Mouse (Mus musculus) heart, postnatal 25 days (tissue): ENCODE measurements around the gene Slit1. TPM values are rescaled to one million over a fixed set of nuclear protein-coding genes. Genes with fewer than 3 reads are reported as not detected.

Experiments used
- DNase-seq: peaks from one replicate; pipeline ENCODE4 v3.0.0; 2022; ENCODE audit warnings: low spot score
- intact Hi-C: fragments of 180-260 bp; cut with DNase I; formaldehyde crosslinking; loops from one replicate; pipeline ENCODE4 v1.15.1; 2025
- total RNA-seq, 2 experiments: library from RNA; stranded (reverse); gene quantifications; 2 replicates each; pipeline ENCODE4 v1.2.3; 2021

The Slit1 gene
- total RNA-seq, 2 experiments from 2014 or later: 0.17 to 0.31 TPM

DNA sequence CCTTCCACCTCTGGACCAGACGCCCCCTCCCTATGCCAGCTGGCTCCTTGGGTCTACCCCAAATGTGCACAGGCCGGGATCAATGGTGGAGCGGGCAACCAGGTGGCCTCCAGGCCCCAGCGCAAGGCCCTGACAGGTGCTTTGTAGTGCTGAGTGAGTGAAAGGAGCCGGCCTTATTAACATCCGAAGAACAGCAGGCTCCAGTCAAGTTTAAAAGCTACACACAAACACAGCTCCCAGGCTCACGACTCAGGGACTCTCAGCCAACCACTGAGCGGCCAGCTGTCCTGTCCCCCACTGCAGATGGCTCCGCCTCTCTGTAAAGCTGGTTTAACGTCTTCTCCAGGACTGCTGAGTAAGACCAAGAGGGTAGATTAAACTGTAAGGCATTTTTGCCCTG is 8.8 kb downstream of the Slit1 start:
- intact Hi-C loops: no loop called here

DNA sequence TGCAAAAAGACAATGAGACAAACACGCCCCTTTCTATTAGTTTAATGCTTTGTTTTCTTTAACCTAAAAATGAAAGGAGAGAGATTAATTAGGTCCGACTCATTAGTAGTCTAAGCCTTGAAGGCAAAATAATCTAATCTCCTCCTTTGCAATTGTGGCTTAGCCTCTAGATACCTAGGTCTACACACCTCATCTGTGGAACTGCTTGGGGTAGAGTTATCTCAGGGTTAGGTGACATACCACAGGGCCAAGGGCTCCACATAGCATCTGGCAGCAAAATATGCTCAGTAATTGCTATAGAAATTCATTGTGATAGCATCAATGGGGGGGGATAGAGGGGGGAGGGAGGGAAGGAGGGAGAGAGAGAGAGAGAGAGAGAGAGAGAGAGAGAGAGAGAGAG is 18.0 kb downstream of the Slit1 start:
- no peak for DNase-seq
- intact Hi-C loops: no loop called here

More for the DNA sequence above, 8.8 kb downstream of the Slit1 start:
- no peak for DNase-seq

DNA sequence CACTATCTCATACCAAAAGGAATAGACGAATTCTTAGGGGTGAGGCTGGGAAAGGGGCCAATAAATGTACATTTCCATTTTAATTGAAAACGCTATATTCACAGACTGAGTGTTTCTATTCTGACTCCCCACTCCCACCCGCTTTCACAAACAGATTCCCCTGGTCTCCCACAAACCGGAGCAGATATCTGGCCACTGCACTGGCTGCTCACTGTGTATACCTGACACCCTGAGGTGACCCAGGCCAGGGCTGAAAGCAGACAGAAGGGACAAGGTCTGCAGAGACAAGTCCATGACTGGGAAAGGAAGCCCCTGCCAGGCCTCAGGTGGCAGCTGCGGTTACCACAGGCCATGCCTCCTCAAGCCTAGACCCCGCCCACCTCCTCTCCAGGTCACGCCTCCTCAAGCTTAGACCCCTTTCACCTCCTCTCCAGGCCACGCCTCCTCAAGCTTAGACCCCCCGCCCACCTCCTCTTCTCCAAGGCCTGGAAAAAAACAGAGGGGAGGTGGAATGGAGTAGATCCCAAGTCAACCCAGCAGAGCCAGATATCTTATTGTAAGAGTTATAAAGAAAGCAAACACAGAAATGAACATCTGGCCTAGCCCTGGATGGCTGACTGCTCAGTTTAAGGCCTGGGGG is 18.5 kb downstream of the Slit1 start:
- intact Hi-C loops: no loop called here
- DNase-seq: no peak

DNA sequence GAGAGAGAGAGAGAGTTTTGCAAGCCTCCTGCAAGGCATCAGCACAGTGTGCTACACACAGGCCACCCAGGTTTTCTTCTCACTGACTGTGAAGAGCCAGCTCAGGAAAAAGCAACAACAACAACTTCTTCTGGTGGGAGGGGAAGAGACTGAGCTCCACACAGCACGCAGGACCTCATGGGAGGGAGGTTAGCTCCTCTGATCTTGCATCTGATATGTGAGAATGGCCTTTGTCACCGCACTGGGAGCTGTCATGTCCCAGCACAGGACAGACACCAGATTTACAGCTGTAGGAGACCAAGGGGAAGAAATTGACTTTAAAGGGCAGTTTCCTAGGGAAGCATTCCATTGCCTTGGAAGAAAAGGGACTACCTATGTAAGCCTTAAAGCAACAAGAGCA is 20.1 kb downstream of the Slit1 start:
- intact Hi-C loops: no loop called here

DNA sequence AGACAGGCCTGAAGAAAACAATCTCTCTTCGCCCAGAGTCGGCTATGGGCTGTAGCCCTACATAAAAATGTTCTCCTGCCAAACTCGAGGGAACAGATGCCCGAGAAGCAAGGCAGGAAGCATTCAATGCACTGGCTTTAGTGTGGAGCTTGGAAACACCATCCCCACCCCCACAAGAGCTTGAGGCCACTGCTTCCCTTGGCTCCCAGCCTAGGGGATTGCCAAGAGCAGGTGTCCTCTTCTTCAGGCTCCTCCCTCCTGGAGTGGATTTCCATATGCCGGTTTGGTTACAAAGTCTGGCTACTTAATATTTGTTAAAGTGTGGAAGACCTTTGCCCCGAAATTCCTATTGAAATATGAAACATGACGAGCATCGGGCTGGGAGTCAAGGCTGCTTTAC is 24.0 kb downstream of the Slit1 start:
- DNase-seq: no peak
- intact Hi-C loops: no loop called here

More for the DNA sequence above, 20.1 kb downstream of the Slit1 start:
- no peak for DNase-seq

DNA sequence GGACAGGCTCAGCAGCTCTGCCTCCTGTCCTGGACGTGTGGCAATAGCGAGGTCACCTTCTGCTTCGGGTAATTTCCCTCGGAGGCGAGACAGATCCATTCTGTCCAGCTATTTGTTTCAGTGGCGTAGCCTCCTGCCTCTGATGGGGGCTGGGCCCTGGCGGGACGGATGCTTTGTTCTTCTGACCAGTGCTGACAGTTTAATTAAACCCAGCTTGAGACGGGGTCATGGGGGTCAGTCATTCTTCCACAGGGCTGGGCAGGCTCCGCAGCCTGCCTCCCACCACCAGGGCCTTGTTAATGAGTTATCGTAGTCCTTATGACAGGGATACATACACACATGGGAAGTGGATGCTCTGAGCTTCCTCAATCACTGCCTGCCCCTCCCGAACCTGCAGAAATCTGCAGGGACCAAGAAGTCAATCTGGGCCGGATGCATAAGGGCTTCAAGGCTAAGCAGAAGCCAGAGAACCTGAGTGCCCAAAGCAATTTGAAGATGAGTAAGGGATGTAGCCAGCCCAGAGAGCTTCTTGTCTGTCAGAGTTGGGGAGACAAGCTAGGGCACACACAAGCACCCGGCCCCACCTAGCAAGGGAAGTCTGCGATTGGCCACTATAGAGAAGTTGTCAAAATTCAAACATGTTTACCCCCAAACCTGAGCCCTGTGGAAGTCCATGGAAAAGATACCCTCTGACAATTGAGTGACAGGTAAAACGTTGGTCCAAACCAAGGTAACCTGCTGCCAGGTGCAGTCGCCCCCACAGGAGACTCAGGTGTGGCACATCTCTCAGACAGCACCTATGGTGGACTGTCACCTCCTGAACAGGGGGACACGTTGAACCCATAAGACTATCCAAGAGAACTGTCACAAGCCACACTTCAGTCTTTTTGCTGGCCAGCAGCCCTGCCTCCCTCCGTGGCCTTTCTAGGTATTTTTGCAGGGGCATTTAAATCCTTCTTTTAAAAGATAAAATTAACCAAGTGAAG is 26.9 kb downstream of the Slit1 start:
- intact Hi-C loops: no loop called here
- no peak for DNase-seq

DNA sequence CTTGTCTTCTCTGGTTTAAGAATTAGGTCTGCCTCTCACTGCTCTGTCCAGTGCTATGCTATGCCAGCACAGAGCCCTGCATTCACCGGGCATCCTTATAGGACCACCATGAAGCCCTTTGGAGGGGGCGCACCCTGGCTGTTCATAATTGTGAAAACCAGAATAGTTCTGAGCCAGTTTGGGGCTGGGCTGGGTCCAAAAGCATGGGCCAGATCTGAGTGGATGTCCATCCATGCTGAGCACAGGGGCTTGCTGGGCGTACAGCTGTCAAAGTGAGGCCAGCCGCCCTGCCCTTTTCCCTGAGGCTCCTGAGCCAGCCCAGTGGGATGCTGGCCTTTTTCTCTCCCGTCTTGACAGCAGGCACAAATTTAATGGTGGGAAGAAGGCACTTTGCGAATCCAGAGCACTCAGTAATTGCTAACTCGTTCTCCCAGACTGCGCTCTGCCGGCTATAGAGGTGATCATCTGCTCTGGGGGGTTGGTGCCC is 29.0 kb downstream of the Slit1 start:
- no peak for DNase-seq
- intact Hi-C loops: no loop called here

DNA sequence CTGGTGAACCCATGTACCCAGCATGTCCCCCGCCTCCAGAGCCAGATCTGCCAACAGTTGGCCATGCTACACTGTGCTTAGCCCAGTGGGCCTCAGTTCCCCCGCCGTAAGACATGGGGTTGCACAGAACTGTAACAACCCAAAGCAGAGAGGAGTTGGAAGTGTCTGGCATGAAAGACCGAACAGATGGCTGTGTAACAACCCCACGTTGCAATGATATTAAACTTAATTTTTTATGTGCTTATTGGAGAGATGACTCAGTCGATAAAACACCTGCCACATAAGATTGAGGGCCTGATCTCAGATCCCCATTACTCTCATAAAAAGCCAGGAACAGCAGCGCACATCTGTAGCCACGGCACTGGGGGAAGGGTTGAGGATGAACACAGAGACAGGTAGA is 30.6 kb downstream of the Slit1 start:
- intact Hi-C loops: no loop called here
- no peak for DNase-seq

DNA sequence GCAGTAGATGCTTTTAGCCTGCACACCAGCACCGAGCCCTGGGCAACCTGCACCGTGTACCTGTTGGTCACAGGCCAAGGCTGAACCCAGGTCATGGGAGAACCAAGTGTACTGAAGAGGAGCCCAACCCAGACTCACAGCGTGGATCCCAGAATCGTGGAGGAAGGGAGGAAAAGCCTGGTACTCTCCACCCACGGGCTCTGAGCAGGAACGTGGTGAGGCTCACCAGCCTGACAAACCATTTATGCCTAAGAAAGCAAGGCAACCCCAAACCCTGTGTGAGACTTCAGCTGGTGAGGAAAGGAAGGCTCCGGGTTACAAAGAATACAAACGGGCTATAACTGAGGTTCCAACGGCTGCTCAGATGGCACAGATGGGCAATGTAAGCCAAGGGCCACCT is 31.8 kb downstream of the Slit1 start:
- DNase-seq: no peak
- intact Hi-C loops: no loop called here

DNA sequence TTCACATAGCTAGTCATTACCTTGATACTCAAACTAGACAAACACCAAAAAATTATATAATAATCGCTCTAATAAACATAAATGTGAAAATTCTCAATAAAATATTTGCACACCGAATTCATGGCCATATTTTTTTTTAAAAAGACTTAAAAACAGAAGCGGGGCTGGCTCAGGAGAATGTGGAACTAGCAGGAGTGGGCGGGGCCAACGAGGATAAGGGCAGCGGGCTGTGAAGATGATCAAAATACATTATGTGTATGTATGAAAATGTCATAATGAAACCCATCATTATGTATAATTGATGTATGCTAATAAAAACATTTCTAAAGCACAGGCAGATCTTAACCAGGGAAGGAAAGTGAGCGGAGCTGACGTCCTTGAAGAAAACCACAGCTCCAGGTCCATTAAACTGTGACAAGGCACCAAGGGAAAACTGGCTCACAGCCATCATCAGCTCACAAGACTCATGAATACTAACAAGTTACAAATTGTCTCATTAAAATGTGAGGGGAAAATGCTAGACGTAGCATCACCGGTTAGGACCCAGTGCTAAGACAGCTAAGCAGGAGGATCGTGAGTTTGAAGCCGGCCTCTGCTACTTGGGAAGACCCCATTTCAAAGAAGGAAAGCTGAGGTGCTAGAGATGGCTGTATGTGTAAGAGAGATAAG is 33.8 kb downstream of the Slit1 start:
- no peak for DNase-seq
- intact Hi-C loops: no loop called here

DNA sequence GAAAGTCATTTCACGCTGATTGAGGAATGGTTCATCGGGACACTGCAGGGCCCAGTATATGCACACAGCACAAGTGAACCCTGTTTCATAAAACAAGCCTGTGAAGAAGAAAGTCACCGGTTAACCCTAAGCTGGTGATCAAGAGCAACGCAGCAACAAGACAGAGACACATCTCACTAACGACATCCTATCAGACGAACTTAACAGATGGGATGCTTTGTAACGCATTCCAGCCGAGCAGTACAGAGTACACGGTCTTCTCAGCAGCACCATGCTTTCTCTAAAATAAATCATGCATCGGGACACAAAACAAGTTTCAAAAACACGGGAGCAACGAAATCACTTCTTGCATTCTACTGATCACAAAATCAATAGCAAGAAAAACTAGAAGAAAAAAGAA is 35.6 kb downstream of the Slit1 start:
- intact Hi-C loops: no loop called here

DNA sequence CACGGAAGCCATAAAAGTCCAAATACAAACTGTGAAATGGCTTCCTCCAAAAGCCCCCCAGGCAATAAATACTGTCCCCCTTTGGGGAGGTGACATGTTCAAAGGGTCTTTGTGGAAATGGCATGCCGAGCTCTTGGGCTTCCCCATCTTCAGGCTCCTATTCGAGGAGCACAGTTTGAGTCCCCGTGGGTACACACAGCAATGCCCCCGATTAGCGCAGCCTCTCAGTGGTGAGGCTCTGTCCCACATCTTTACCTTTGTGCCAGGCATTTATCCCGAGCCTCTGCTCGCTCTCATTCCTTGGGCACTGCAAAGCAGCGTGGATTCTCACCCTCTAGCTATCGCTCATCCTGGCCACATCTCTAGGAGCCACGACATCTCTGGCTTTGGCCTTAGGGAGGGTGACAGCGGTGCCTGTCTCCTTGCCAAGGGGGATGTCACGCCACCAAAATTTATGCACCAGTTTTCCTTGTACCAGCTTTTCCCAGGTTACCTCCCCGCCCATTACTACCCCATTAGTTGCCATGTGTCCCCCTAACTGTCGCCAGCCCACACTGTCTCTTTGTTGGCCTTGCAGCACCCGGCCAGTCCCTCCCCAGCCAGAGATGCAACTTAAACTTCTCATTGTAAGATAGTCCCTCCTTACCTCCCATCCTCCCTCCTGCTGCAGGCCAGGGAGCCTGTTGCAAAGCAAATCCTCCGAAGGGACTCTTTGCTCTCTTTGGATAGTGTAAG is 37.2 kb downstream of the Slit1 start:
- intact Hi-C loops: no loop called here
- DNase-seq: no peak

More for the DNA sequence above, 35.6 kb downstream of the Slit1 start:
- DNase-seq: no peak

DNA sequence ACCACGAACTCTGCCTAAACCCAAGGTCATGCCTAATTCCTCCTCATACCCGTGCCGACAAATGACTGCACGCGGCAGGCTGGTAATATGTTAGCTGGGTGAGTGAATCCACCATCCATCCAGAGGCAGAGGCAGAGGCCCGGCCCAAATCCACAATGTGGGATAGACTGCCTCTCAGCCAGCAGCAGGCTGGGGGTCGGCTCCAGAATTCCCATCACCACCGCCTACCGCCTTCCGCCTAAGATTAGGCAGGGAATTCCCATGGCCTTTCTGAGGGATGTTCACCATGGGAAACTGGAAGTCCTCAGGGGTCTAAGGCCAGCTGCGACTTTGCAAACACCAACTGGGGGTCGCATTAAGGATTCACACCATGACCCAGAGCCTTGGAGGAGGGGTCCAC is 38.0 kb downstream of the Slit1 start:
- DNase-seq: no peak
- intact Hi-C loops: no loop called here

DNA sequence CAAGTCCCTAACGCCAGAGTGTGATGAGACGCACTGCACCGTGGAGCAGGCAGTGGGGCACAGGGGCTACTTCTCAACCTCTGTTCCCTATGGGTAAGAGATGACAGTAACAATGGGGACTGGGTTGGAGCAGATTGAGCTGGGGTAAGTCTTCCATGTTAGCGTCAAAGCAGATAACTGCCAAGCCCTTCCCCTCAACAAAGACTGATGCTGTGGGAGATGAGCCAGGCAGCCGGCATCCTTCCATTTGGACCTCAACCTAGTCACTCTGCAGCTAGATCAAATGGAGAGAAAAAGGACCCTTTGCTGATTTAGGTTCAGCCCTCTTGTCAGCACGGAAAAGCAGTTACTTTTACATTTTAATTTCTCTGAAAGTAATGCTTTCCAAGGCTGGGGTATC is 40.8 kb downstream of the Slit1 start:
- intact Hi-C loops: no loop called here
- no peak for DNase-seq

DNA sequence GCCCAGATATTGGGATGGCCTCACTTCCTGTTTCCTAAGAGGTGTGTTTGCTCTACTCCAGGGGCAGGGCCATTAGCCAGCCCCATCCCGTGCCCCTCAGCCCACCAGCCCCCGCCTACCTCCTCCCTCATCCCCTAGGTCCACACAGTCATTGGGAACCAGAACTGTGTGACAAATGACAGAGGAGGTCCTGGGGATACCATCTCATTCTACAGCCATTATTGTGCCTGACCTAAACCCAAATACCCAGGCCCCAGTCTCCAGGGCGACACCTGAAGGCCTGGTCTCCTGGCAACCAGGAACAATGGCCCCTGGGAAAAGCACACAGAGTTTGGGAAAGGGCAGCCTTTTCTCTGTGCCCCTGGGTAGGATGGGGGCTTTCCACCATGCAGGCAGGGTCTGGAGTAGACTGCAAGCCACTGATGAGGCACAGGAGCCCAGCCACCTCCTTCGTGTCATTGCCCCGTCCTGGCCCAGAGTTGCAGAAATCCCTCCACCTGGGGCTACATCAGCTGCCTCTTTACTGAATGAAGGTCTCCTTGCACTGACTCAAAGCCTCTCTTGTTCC is 44.5 kb downstream of the Slit1 start:
- intact Hi-C loops: no loop called here

DNA sequence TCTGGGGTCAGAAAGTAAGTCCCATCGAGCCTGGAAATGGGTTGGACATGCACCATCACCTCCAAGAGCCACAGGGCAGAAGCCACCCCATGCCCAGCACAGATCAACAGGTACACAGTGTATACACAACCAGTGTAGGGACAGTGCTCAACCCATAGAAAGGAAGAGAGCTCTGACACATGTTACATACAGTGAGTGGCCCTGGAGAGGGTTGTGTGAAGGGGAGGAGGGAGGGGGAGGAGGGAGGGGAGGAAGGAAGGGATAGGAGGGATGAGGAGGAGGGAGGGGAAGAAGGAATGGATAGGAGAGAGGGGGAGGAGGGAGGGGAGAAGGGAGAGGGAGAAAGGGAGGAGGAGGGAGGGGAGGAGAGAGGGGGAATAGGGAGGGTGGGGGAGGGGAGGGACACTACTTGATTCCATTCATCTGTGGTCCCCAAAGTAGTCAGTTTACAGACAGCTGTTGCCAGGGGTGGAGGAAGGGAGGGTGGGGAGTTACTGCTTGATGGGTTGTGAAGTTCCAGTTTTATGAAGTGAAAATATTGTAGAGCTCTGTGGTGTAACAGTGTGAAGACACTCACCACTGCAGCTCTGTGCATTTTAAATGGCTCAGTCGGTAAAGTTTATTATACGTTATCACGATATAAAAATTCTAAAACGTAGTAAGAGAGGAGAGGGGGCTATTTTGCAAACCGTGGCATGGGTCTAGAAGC is 45.5 kb downstream of the Slit1 start:
- intact Hi-C loops: no loop called here
- no peak for DNase-seq

More for the DNA sequence above, 44.5 kb downstream of the Slit1 start:
- no peak for DNase-seq

DNA sequence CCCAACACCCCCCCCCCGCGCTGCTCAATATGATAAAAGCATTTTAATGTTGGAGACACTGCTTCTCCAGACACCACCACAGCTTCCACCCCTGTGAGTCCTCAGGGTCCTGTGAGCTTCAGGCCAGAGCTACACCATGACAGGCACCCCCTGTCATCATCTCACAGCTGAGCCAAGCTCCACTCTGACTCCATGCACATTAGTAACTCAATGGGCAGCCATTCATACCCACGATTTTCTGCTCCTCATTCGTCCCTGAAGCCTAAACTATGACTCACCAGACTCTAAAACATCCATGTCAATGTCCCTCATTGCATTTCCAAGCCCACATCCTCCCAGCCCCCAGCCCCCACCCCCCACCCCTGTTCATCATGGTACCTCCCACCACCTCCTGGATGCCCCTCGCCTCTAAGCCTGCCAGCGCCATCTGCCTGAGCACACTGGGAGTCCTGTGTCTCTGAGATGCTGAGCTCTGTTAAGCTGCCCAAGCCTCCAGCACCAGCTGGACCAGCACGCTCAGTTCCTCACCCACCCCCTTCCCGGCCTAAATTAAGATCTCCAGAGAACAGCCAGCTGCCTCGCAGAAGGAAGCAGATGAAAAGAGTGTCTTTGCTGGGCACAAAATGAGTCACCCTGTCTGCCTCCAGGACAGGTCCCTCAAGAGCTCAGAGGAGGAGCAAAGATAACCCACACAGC is 46.2 kb downstream of the Slit1 start:
- intact Hi-C loops: no loop called here
- no peak for DNase-seq

DNA sequence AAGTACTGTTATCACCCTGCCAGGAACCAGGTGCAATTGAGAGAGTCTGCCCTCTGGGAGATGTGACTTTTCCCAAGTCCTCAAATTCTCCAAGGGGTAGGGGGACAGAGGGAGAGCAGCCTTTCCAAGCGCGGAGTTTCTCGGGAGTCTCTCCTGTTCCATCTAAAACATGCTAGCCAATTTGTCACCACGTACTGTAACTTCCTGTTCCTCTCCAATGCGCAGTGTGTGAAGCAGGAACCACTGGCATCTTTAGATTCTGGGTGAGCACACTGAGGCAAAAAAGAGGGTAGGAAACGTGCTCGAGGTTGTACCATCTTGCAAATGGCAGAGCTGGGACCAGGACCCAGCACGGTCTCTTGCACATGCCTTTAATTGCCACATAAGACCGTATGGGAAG is 47.0 kb downstream of the Slit1 start:
- no peak for DNase-seq
- intact Hi-C loops: no loop called here
